Mouse (Mus musculus) myocyte (in vitro differentiated cells): ENCODE measurements around the gene Mier3. TPM values are rescaled to one million over a fixed set of nuclear protein-coding genes. Genes with fewer than 3 reads are reported as not detected.

ENCODE experiments used
- H3K27me3 ChIP-seq: one replicate; pipeline ENCODE4 v1.6.1; 2011; ENCODE audit not compliant: control insufficient read depth, insufficient read depth, insufficient read length
- H3K36me3 ChIP-seq: one replicate; pipeline ENCODE4 v1.6.1; 2011; ENCODE audit not compliant: control insufficient read depth, insufficient read depth
- H3K4me2 ChIP-seq: one replicate; pipeline ENCODE4 v1.6.1; 2011; ENCODE audit warnings: low read depth, control low read depth
- H3K4me3 ChIP-seq: one replicate; pipeline ENCODE4 v1.5.1; 2011; ENCODE audit warnings: mild to moderate bottlenecking, control low read depth, moderate library complexity
- H3K79me2 ChIP-seq: one replicate; pipeline ENCODE4 v1.6.1; 2011; ENCODE audit not compliant: control insufficient read depth, insufficient read depth
- H3ac ChIP-seq: one replicate; pipeline ENCODE4 v1.6.1; 2011; ENCODE audit not compliant: control insufficient read depth, insufficient read length
- CEBPB ChIP-seq: IDR thresholded peaks from 2 replicates; pipeline ENCODE4 v1.6.1; 2011; ENCODE audit warnings: mild to moderate bottlenecking, moderate library complexity; ENCODE audit not compliant: poor library complexity, insufficient read depth, severe bottlenecking
- E2F4 ChIP-seq: IDR thresholded peaks from one replicate; pipeline ENCODE4 v1.6.1; 2011; ENCODE audit warnings: mild to moderate bottlenecking, control low read depth, moderate library complexity; ENCODE audit not compliant: insufficient read depth
- MAX ChIP-seq: IDR thresholded peaks from one replicate; pipeline ENCODE4 v1.6.1; 2011; ENCODE audit warnings: low read depth, mild to moderate bottlenecking, control low read depth
- MYOD1 ChIP-seq, 3 experiments: IDR thresholded peaks; one replicate each; pipeline ENCODE4 v1.6.1; 2011; ENCODE audit warnings: control low read depth in 2 of 3, low read depth in 2 of 3, mild to moderate bottlenecking in 2 of 3, moderate library complexity in 1 of 3; ENCODE audit not compliant: insufficient read length in 2 of 3, control insufficient read depth in 1 of 3
- MYOG ChIP-seq, 3 experiments: IDR thresholded peaks; one replicate each; pipeline ENCODE4 v1.6.1; 2011; ENCODE audit warnings: control low read depth in 2 of 3, low read depth in 2 of 3, mild to moderate bottlenecking in 2 of 3; ENCODE audit not compliant: insufficient read length in 2 of 3, control insufficient read depth in 1 of 3, insufficient read depth in 1 of 3
- POLR2A ChIP-seq: IDR thresholded peaks from one replicate; pipeline ENCODE4 v1.6.1; 2011; ENCODE audit warnings: low read depth, mild to moderate bottlenecking, control low read depth, moderate library complexity; ENCODE audit not compliant: insufficient read length
- POLR2AphosphoS2 ChIP-seq: IDR thresholded peaks from one replicate; pipeline ENCODE4 v1.6.1; 2011; ENCODE audit warnings: low read depth, control low read depth; ENCODE audit not compliant: insufficient read length
- REST ChIP-seq: IDR thresholded peaks from one replicate; pipeline ENCODE4 v1.6.1; 2011; ENCODE audit warnings: mild to moderate bottlenecking, control low read depth, moderate library complexity; ENCODE audit not compliant: insufficient read depth, insufficient read length
- SRF ChIP-seq: IDR thresholded peaks from one replicate; pipeline ENCODE4 v1.6.1; 2011; ENCODE audit warnings: low read depth; ENCODE audit not compliant: control insufficient read depth, insufficient read length
- TCF12 ChIP-seq: IDR thresholded peaks from one replicate; pipeline ENCODE4 v1.6.1; 2011; ENCODE audit warnings: mild to moderate bottlenecking, control low read depth; ENCODE audit not compliant: poor library complexity, insufficient read depth, severe bottlenecking
- TCF3 ChIP-seq: IDR thresholded peaks from one replicate; pipeline ENCODE4 v1.6.1; 2011; ENCODE audit warnings: low read depth, control low read depth; ENCODE audit not compliant: insufficient read length
- USF1 ChIP-seq: IDR thresholded peaks from one replicate; pipeline ENCODE4 v1.6.1; 2011; ENCODE audit warnings: low read depth, mild to moderate bottlenecking, control low read depth, moderate library complexity
- polyA plus RNA-seq: library from polyadenylated mRNA; unstranded; fragments of >200 nt; fragmentation: generic; extraction: Trizol; gene quantifications from one replicate; pipeline ENCODE4 v1.2.1, GENCODE M21; 2012; ENCODE audit warnings: missing spikeins

Mier3 gene
- polyA plus RNA-seq, 1 experiment = 3.3 TPM

GRCm38 (mm10) chr13:111660556-111660955 lies 20.2 kb upstream of the Mier3 start:
- Histone ChIP-seq H3K4me2 (no peak overlapping the region), H3K27me3 (peaks cover 20% of the 10 kb centered on the region), H3K79me2 (no peaks in the 10 kb centered on the region), H3K36me3 (no peaks in the 10 kb centered on the region), H3ac (no peak overlapping the region), H3K4me3 (no peak overlapping the region)
- TF ChIP-seq POLR2AphosphoS2 (no peak), TCF12 (no peak), POLR2A (no peak), SRF (no peak), MYOG (IDR thresholded peaks at IDR 0.05; ENCODE audit: control insufficient read depth in 1 of 3, insufficient read depth in 1 of 3, insufficient read length in 2 of 3, low read depth in 2 of 3) (no peak), REST (no peak), TCF3 (no peak), CEBPB (no peak), USF1 (no peak), MYOD1 (IDR thresholded peaks at IDR 0.05; ENCODE audit: control insufficient read depth in 1 of 3, insufficient read length in 2 of 3, low read depth in 2 of 3) (no peak), MAX (no peak), E2F4 (no peak)

GRCm38 (mm10) chr13:111668016-111668415 lies 12.8 kb upstream of the Mier3 start:
- Histone ChIP-seq H3ac (no peak overlapping the region), H3K4me2 (no peak overlapping the region), H3K4me3 (no peak overlapping the region), H3K36me3 (no peaks in the 10 kb centered on the region), H3K79me2 (no peaks in the 10 kb centered on the region), H3K27me3 (no peaks in the 10 kb centered on the region)
- TF ChIP-seq USF1 = no peak
- TF ChIP-seq TCF3 = no peak
- TF ChIP-seq E2F4 = no peak
- TF ChIP-seq REST = no peak
- no peak for TF ChIP-seq MAX
- no peak for TF ChIP-seq POLR2AphosphoS2
- TF ChIP-seq MYOG (IDR thresholded peaks at IDR 0.05; ENCODE audit: control insufficient read depth in 1 of 3, insufficient read depth in 1 of 3, insufficient read length in 2 of 3, low read depth in 2 of 3) = no peak
- TF ChIP-seq SRF = no peak
- TF ChIP-seq POLR2A = no peak
- TF ChIP-seq CEBPB = no peak
- TF ChIP-seq MYOD1 (IDR thresholded peaks at IDR 0.05; ENCODE audit: control insufficient read depth in 1 of 3, insufficient read length in 2 of 3, low read depth in 2 of 3) = no peak
- TF ChIP-seq TCF12 = no peak

DNA sequence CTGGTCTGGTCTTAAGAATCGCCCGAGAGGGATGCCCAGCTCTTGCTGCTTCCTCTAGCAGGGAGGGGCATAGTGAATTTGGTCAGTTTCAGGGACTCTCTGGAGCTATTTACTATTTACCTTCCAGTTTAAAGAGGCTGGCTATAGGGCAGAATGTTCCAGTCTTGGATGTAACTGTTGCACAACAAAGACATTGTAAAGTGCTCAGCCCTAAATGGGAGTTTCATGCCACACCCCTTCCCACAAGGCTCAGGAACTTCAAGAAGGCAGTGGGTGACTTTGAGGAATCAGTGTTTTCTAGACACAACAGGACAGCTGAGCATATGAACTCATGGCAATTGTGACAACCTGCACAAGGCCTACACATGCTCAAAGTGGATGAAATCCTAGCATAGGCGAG lies 3.9 kb upstream of the Mier3 start:
- Histone ChIP-seq H3K27me3 (peaks cover 9% of the 10 kb centered on the region), H3ac (no peak overlapping the region), H3K4me3 (no peak overlapping the region), H3K79me2 (no peaks in the 10 kb centered on the region), H3K36me3 (no peaks in the 10 kb centered on the region), H3K4me2 (no peak overlapping the region)
- TF ChIP-seq SRF (no peak), USF1 (no peak), POLR2AphosphoS2 (no peak), POLR2A (no peak), TCF12 (no peak), CEBPB (no peak), MYOD1 (IDR thresholded peaks at IDR 0.05; ENCODE audit: control insufficient read depth in 1 of 3, insufficient read length in 2 of 3, low read depth in 2 of 3) (no peak), E2F4 (no peak), MYOG (IDR thresholded peaks at IDR 0.05; ENCODE audit: control insufficient read depth in 1 of 3, insufficient read depth in 1 of 3, insufficient read length in 2 of 3, low read depth in 2 of 3) (no peak)

DNA sequence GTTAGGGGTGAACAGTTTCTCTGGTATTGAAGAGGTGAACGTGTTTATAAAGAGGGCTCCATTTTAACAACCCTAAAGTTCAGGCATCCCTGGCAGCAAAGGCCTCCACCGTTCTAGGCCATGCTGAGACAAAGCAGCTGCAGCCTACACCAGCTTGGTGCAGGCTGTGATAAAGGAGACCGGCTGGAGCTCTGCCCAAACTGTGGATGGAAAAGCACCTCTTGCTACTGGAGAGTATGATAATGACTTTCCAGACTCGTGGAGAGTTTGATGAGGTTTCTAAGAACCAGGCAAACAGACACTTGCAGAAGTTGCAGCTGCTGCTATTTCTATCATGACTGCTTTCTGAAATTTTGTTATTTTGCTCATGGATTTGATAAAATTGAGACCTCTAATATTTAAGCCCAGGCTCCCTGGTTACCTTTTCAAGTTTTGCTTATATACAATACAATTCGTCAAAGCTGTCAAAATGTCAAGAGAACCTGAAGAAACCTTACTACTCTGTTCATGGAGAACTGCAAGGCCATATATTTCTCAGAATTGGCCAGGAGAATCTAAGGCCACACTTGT lies 3.4 kb downstream of the Mier3 start:
- Histone ChIP-seq H3K79me2 (peaks cover 17% of the 10 kb centered on the region), H3ac (no peak overlapping the region), H3K4me3 (no peak overlapping the region), H3K36me3 (no peaks in the 10 kb centered on the region), H3K27me3 (peaks cover 4% of the 10 kb centered on the region), H3K4me2 (no peak overlapping the region)
- TF ChIP-seq MYOG (IDR thresholded peaks at IDR 0.05; ENCODE audit: control insufficient read depth in 1 of 3, insufficient read depth in 1 of 3, insufficient read length in 2 of 3, low read depth in 2 of 3) (no peak), MAX (no peak), E2F4 (no peak), POLR2AphosphoS2 (no peak), CEBPB (no peak), TCF3 (no peak), SRF (no peak), TCF12 (no peak), USF1 (no peak), POLR2A (no peak), REST (no peak), MYOD1 (IDR thresholded peaks at IDR 0.05; ENCODE audit: control insufficient read depth in 1 of 3, insufficient read length in 2 of 3, low read depth in 2 of 3) (no peak)
